Mouse (Mus musculus) liver, embryonic 14.5 days (tissue): Measurements from ENCODE around the gene Suclg1. TPM values are rescaled to one million over a fixed set of nuclear protein-coding genes. Genes with fewer than 3 reads are reported as not detected.

ENCODE experiments used
- ATAC-seq: fragments of 200-750 bp; cut with Nextera tagmentation; 2 replicates; pipeline ENCODE4 v1.8.0; 2017; ENCODE audit warnings: moderate number of reproducible peaks, mild to moderate bottlenecking, moderate library complexity; ENCODE audit not compliant: insufficient read depth
- DNase-seq, 3 experiments: peaks; one replicate each; pipeline ENCODE4 v3.0.0-alpha.2; 2012 to 2013; ENCODE audit warnings: low read depth in 3 of 3, low spot score in 3 of 3
- H3K27ac ChIP-seq: fragments of 300-500 bp; sonication (generic); 2 replicates; pipeline ENCODE4 v1.5.1; 2014; ENCODE audit warnings: moderate library complexity, mild to moderate bottlenecking, control low read depth, inconsistent platforms
- H3K27me3 ChIP-seq: fragments of 300-500 bp; sonication (generic); 2 replicates; pipeline ENCODE4 v1.6.1; 2014; ENCODE audit warnings: mild to moderate bottlenecking, low read length, moderate library complexity; ENCODE audit not compliant: control insufficient read depth, insufficient read depth
- H3K36me3 ChIP-seq: fragments of 300-500 bp; sonication (generic); replicated peaks from 2 replicates; pipeline ENCODE4 v1.6.1; 2014; ENCODE audit warnings: low read depth; ENCODE audit not compliant: control insufficient read depth, insufficient read depth
- H3K4me1 ChIP-seq, 2 experiments: fragments of 200-500 bp in 1 of 2; fragments of 300-500 bp in 1 of 2; sonication (generic) in 1 of 2; replicated peaks; 2 replicates each; pipeline ENCODE4 v1.6.1; 2012 to 2014; ENCODE audit warnings: antibody characterized with exemption in 1 of 2, inconsistent platforms in 1 of 2, low read length in 1 of 2; ENCODE audit not compliant: control insufficient read depth in 2 of 2, insufficient read depth in 2 of 2
- H3K4me2 ChIP-seq: fragments of 300-500 bp; sonication (generic); 2 replicates; pipeline ENCODE4 v1.6.1; 2014; ENCODE audit warnings: low read depth, mild to moderate bottlenecking, control low read depth, moderate library complexity
- H3K4me3 ChIP-seq, 2 experiments: fragments of 200-500 bp in 1 of 2; fragments of 300-500 bp in 1 of 2; sonication (generic) in 1 of 2; 2 replicates each; pipeline ENCODE4 v1.5.1; 2012 to 2014; ENCODE audit warnings: low read depth in 2 of 2, low read length in 2 of 2, mild to moderate bottlenecking in 2 of 2, control low read depth in 1 of 2, inconsistent platforms in 1 of 2, moderate library complexity in 1 of 2; ENCODE audit not compliant: insufficient read depth in 1 of 2
- H3K9ac ChIP-seq: fragments of 300-500 bp; sonication (generic); replicated peaks from 2 replicates; pipeline ENCODE4 v1.6.1; 2014; ENCODE audit warnings: mild to moderate bottlenecking, control low read depth, moderate library complexity
- H3K9me3 ChIP-seq: fragments of 300-500 bp; sonication (generic); 2 replicates; pipeline ENCODE4 v1.6.1; 2016; ENCODE audit warnings: low read length, mixed read lengths; ENCODE audit not compliant: control insufficient read depth
- CTCF ChIP-seq: IDR thresholded peaks from 2 replicates; pipeline ENCODE4 v1.5.1; 2016; ENCODE audit warnings: antibody characterized with exemption, low read depth, control low read depth
- EP300 ChIP-seq: IDR thresholded peaks from 2 replicates; pipeline ENCODE4 v1.6.1; 2016; ENCODE audit warnings: antibody characterized with exemption, low read depth
- WGBS: fragments of 180-500 bp; shearing (Covaris S2); extraction: QIAGEN DNeasy Blood & Tissue Kit; methylation state at CpG from one replicate; pipeline ENCODE4 v1.1.7; 2014; ENCODE audit not compliant: insufficient replicate concordance; 5-methylcytosine and 5-hydroxymethylcytosine counted together
- polyA plus RNA-seq, 2 experiments: library from polyadenylated mRNA; depleted of rRNA in 1 of 2; stranded (reverse) in 1 of 2; unstranded in 1 of 2; fragments of >200 nt; fragmentation: Nextera tagmentation in 1 of 2; extraction: Ambion mirVana in 1 of 2; gene quantifications; 2 replicates each; pipeline versions ENCODE4 v1.2.1 to v1.2.3; 2012 to 2014

Gene Suclg1
- polyA plus RNA-seq, 2 experiments: 64.1 to 126 TPM

- no peak overlapping the region for H3K27ac ChIP-seq
- 2% methylated on average over 17 of the region's 17 CpGs for WGBS
- H3K36me3 ChIP-seq: no peaks in the 10 kb centered on the region
- H3K27me3 ChIP-seq: no peaks in the 10 kb centered on the region
- DNase-seq (no peak), ATAC-seq (no peak)
- H3K4me1 ChIP-seq: no peaks in the 10 kb centered on the region
- no peak overlapping the region for H3K9ac ChIP-seq
- peak overlapping the region; percentile 17 to 44; a peak in 2 of 4 replicates for H3K4me3 ChIP-seq
- H3K4me2 ChIP-seq: peak overlapping the region; percentile 47
- no peak for TF ChIP-seq EP300
- no peak for TF ChIP-seq CTCF
- no peaks in the 10 kb centered on the region for H3K9me3 ChIP-seq
These were observed 66.9 kb downstream of the Suclg1 start for GRCm38 (mm10) chr6:73314923-73315603.

DNA sequence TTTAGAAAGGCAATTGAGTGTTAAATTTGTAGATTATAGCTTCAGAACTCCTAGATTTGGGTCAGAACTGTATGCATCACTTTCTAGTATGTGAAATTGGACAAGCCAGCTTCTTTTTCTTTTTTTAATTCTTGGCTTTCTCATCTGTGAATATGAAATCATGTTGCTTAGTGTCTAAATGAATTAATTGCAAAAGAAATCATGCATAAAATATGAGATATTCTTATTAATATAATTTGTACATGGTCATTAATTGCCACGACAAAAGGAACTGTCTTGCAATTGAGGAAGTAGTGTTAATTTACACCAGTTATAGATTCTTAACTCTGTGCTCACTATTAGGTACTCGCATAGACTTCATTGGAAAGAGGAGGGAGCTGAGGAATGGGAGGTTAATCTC is 74.1 kb downstream of the Suclg1 start:
- H3K9ac ChIP-seq: no peak overlapping the region
- no peaks in the 10 kb centered on the region for H3K4me1 ChIP-seq
- WGBS: 42% methylated on average over 2 of the region's 2 CpGs
- H3K36me3 ChIP-seq: no peaks in the 10 kb centered on the region
- DNase-seq: no peak
- TF ChIP-seq EP300 (no peak), CTCF (no peak)
- H3K9me3 ChIP-seq: no peaks in the 10 kb centered on the region
- no peaks in the 10 kb centered on the region for H3K27me3 ChIP-seq
- no peak overlapping the region for H3K4me2 ChIP-seq
- H3K4me3 ChIP-seq: no peak overlapping the region
- no peak overlapping the region for H3K27ac ChIP-seq
- no peak for ATAC-seq

Other genes starting within 250 kb of the Suclg1 start
- 0.01 TPM in 2 replicates for gene Dnah6, start 26.7 kb upstream of the Suclg1 start, polyA plus RNA-seq (2012; rRNA removed)
- 0.01 TPM in 1 of 2 replicates, not detected in the other for gene Dnah6, start 26.7 kb upstream of the Suclg1 start, polyA plus RNA-seq (2014; fragmentation: Nextera tagmentation; extraction: Ambion mirVana)
- not detected in 2 replicates for gene 4931417E11Rik, start 221.3 kb downstream of the Suclg1 start, polyA plus RNA-seq (2012; rRNA removed)
- gene 4931417E11Rik, start 221.3 kb downstream of the Suclg1 start, polyA plus RNA-seq (2014; fragmentation: Nextera tagmentation; extraction: Ambion mirVana): not detected in 2 replicates